Mouse (Mus musculus) MEL (cell line): Measurements from ENCODE around the gene Itgb8. TPM values are rescaled to one million over a fixed set of nuclear protein-coding genes. Genes with fewer than 3 reads are reported as not detected.

Experiments used
- DNase-seq: peaks from one replicate; pipeline ENCODE4 v3.0.0; 2011; ENCODE audit warnings: low read depth, low spot score
- H3K27ac ChIP-seq: 2 replicates; pipeline ENCODE4 v1.5.1; 2012; ENCODE audit warnings: low read depth, mild to moderate bottlenecking, control low read depth, low read length, moderate library complexity; ENCODE audit not compliant: control insufficient read depth
- H3K27me3 ChIP-seq, 2 experiments: fragments of 150-350 bp in 1 of 2; sonication (generic) in 1 of 2; 2 replicates each; pipeline ENCODE4 v1.6.1; 2012; ENCODE audit warnings: low read length in 2 of 2, mild to moderate bottlenecking in 2 of 2, improper control_type of control experiment in 1 of 2, moderate library complexity in 1 of 2; ENCODE audit not compliant: insufficient read depth in 2 of 2, control insufficient read depth in 1 of 2
- H3K36me3 ChIP-seq, 2 experiments: 2 replicates each; pipeline ENCODE4 v1.6.1; 2012 to 2014; ENCODE audit warnings: low read length in 2 of 2, improper control_type of control experiment in 1 of 2, inconsistent platforms in 1 of 2, mild to moderate bottlenecking in 1 of 2; ENCODE audit not compliant: insufficient read depth in 2 of 2, control insufficient read depth in 1 of 2
- H3K4me1 ChIP-seq, 2 experiments: fragments of 150-350 bp in 1 of 2; sonication (generic) in 1 of 2; 2 replicates each; pipeline ENCODE4 v1.6.1; 2012; ENCODE audit warnings: low read length in 2 of 2, improper control_type of control experiment in 1 of 2, mild to moderate bottlenecking in 1 of 2; ENCODE audit not compliant: insufficient read depth in 2 of 2, control insufficient read depth in 1 of 2
- H3K4me3 ChIP-seq, 2 experiments: fragments of 150-350 bp in 1 of 2; sonication (generic) in 1 of 2; 2 replicates each; pipeline ENCODE4 v1.5.1; 2012; ENCODE audit warnings: low read depth in 2 of 2, low read length in 2 of 2, mild to moderate bottlenecking in 2 of 2, moderate library complexity in 2 of 2, control low read depth in 1 of 2, improper control_type of control experiment in 1 of 2; ENCODE audit not compliant: control insufficient read depth in 1 of 2, insufficient read depth in 1 of 2
- H3K79me2 ChIP-seq: 2 replicates; pipeline ENCODE4 v1.6.1; 2012; ENCODE audit warnings: mild to moderate bottlenecking, low read length, moderate library complexity; ENCODE audit not compliant: control insufficient read depth, poor library complexity, insufficient read depth
- H3K9ac ChIP-seq: 2 replicates; pipeline ENCODE4 v1.6.1; 2012; ENCODE audit warnings: low read depth, mild to moderate bottlenecking, control low read depth, low read length, moderate library complexity; ENCODE audit not compliant: control insufficient read depth, poor library complexity, severe bottlenecking
- H3K9me3 ChIP-seq: fragments of 150-350 bp; sonication (generic); replicated peaks from 2 replicates; pipeline ENCODE4 v1.6.1; 2012; ENCODE audit warnings: mild to moderate bottlenecking, low read length, improper control_type of control experiment, moderate library complexity; ENCODE audit not compliant: insufficient read depth
- BHLHE40 ChIP-seq: IDR thresholded peaks from 2 replicates; pipeline ENCODE4 v1.6.1; 2012; ENCODE audit warnings: low read depth, mild to moderate bottlenecking, inconsistent platforms, low read length, improper control_type of control experiment, borderline replicate concordance
- CHD1 ChIP-seq: IDR thresholded peaks from 2 replicates; pipeline ENCODE4 v1.6.1; 2012; ENCODE audit warnings: low read depth, mild to moderate bottlenecking, inconsistent platforms, low read length, improper control_type of control experiment
- CHD2 ChIP-seq: IDR thresholded peaks from 2 replicates; pipeline ENCODE4 v1.6.1; 2011; ENCODE audit warnings: low read length, improper control_type of control experiment
- CTCF ChIP-seq, 3 experiments: IDR thresholded peaks in 2 of 3; conservative IDR thresholded peaks in 1 of 3; 2 replicates each; pipeline ENCODE4 v1.5.1; 2011 to 2012; ENCODE audit warnings: low read length in 3 of 3, low read depth in 2 of 3, mild to moderate bottlenecking in 2 of 3, improper control_type of control experiment in 1 of 3, inconsistent platforms in 1 of 3, mixed read lengths in 1 of 3, moderate library complexity in 1 of 3; ENCODE audit not compliant: control insufficient read depth in 1 of 3, insufficient read depth in 1 of 3, poor library complexity in 1 of 3, severe bottlenecking in 1 of 3
- E2F4 ChIP-seq: IDR thresholded peaks from 2 replicates; pipeline ENCODE4 v1.6.1; 2011; ENCODE audit warnings: low read depth, low read length, improper control_type of control experiment, borderline replicate concordance
- GATA1 ChIP-seq: IDR thresholded peaks from 2 replicates; pipeline ENCODE4 v1.6.1; 2011; ENCODE audit warnings: low read depth, low read length, improper control_type of control experiment
- KAT2A ChIP-seq: conservative IDR thresholded peaks from 2 replicates; pipeline ENCODE4 v1.6.1; 2012; ENCODE audit warnings: low read depth, low read length, improper control_type of control experiment, inconsistent platforms
- MAFK ChIP-seq: IDR thresholded peaks from 2 replicates; pipeline ENCODE4 v1.6.1; 2011; ENCODE audit warnings: low read depth, mild to moderate bottlenecking, low read length, improper control_type of control experiment, borderline replicate concordance
- MAX ChIP-seq: IDR thresholded peaks from 2 replicates; pipeline ENCODE4 v1.6.1; 2011; ENCODE audit warnings: low read length, improper control_type of control experiment
- MAZ ChIP-seq: IDR thresholded peaks from 2 replicates; pipeline ENCODE4 v1.6.1; 2012; ENCODE audit warnings: low read depth, mild to moderate bottlenecking, inconsistent platforms, low read length, improper control_type of control experiment
- MXI1 ChIP-seq: IDR thresholded peaks from 2 replicates; pipeline ENCODE4 v1.6.1; 2011; ENCODE audit warnings: mild to moderate bottlenecking, low read depth, low read length, improper control_type of control experiment
- MYB ChIP-seq: IDR thresholded peaks from 2 replicates; pipeline ENCODE4 v1.6.1; 2011; ENCODE audit warnings: mild to moderate bottlenecking, low read depth, low read length, improper control_type of control experiment
- MYC ChIP-seq: IDR thresholded peaks from 2 replicates; pipeline ENCODE4 v1.6.1; 2011; ENCODE audit warnings: low read depth, mild to moderate bottlenecking, low read length, improper control_type of control experiment, moderate library complexity
- NELFE ChIP-seq: IDR thresholded peaks from 2 replicates; pipeline ENCODE4 v1.6.1; 2011; ENCODE audit warnings: low read depth, low read length, improper control_type of control experiment
- POLR2A ChIP-seq, 2 experiments: IDR thresholded peaks; 2 replicates each; pipeline ENCODE4 v1.6.1; 2011 to 2012; ENCODE audit warnings: low read length in 2 of 2, mild to moderate bottlenecking in 2 of 2, control low read depth in 1 of 2, improper control_type of control experiment in 1 of 2, low read depth in 1 of 2, moderate library complexity in 1 of 2; ENCODE audit not compliant: control insufficient read depth in 1 of 2, insufficient read depth in 1 of 2, poor library complexity in 1 of 2
- RAD21 ChIP-seq: IDR thresholded peaks from 2 replicates; pipeline ENCODE4 v1.6.1; 2011; ENCODE audit warnings: mild to moderate bottlenecking, low read depth, low read length, improper control_type of control experiment
- RCOR1 ChIP-seq: IDR thresholded peaks from 2 replicates; pipeline ENCODE4 v1.6.1; 2012; ENCODE audit warnings: low read depth, mild to moderate bottlenecking, inconsistent platforms, low read length, improper control_type of control experiment
- SIN3A ChIP-seq: IDR thresholded peaks from 2 replicates; pipeline ENCODE4 v1.6.1; 2012; ENCODE audit warnings: low read length, improper control_type of control experiment, inconsistent platforms
- SMC3 ChIP-seq: IDR thresholded peaks from 2 replicates; pipeline ENCODE4 v1.6.1; 2011; ENCODE audit warnings: low read depth, low read length, improper control_type of control experiment
- TAL1 ChIP-seq: IDR thresholded peaks from 2 replicates; pipeline ENCODE4 v1.6.1; 2012; ENCODE audit warnings: mild to moderate bottlenecking, inconsistent platforms, low read length, moderate library complexity, mixed read lengths
- TCF12 ChIP-seq: IDR thresholded peaks from 2 replicates; pipeline ENCODE4 v1.6.1; 2014; ENCODE audit warnings: low read depth, mild to moderate bottlenecking, inconsistent platforms, low read length, improper control_type of control experiment, moderate library complexity
- UBTF ChIP-seq: IDR thresholded peaks from 2 replicates; pipeline ENCODE4 v1.6.1; 2012; ENCODE audit warnings: low read depth, mild to moderate bottlenecking, inconsistent platforms, low read length, improper control_type of control experiment, moderate library complexity, borderline replicate concordance; ENCODE audit not compliant: insufficient read depth
- USF1 ChIP-seq: IDR thresholded peaks from 2 replicates; pipeline ENCODE4 v1.6.1; 2014; ENCODE audit warnings: low read depth, mild to moderate bottlenecking, inconsistent platforms, low read length, improper control_type of control experiment, moderate library complexity
- ZC3H11A ChIP-seq: IDR thresholded peaks from 2 replicates; pipeline ENCODE4 v1.6.1; 2012; ENCODE audit warnings: low read depth, mild to moderate bottlenecking, inconsistent platforms, low read length, improper control_type of control experiment
- ZKSCAN1 ChIP-seq: IDR thresholded peaks from 2 replicates; pipeline ENCODE4 v1.6.1; 2012; ENCODE audit warnings: low read depth, mild to moderate bottlenecking, inconsistent platforms, low read length, improper control_type of control experiment, moderate library complexity
- ZMIZ1 ChIP-seq: IDR thresholded peaks from 2 replicates; pipeline ENCODE4 v1.6.1; 2012; ENCODE audit warnings: low read depth, mild to moderate bottlenecking, inconsistent platforms, low read length, improper control_type of control experiment, moderate library complexity
- ZNF384 ChIP-seq: IDR thresholded peaks from 2 replicates; pipeline ENCODE4 v1.6.1; 2012; ENCODE audit warnings: low read depth, mild to moderate bottlenecking, inconsistent platforms, low read length, improper control_type of control experiment
- polyA plus RNA-seq, 2 experiments: library from polyadenylated mRNA; stranded (reverse) in 1 of 2; unstranded in 1 of 2; fragments of >175 nt in 1 of 2; fragments of >200 nt in 1 of 2; gene quantifications; 2 replicates each; pipeline versions ENCODE4 v1.2.1 to v1.2.4; 2012; ENCODE audit warnings: low replicate concordance in 2 of 2, low read depth in 1 of 2; ENCODE audit not compliant: insufficient read length in 2 of 2, insufficient read depth in 1 of 2, missing spikeins in 1 of 2
- total RNA-seq: library from RNA; depleted of rRNA; stranded (reverse); fragments of 300-350 nt; gene quantifications from 2 replicates; pipeline ENCODE4 v1.2.3, GENCODE M21; 2012

The Itgb8 gene
- total and polyA plus RNA-seq, 3 experiments: not detected

GRCm38 (mm10) chr12:119207464-119207801 is 31.2 kb downstream of the Itgb8 start:
- no peaks in the 10 kb centered on the region for H3K4me1 ChIP-seq
- no peak overlapping the region for H3K9ac ChIP-seq
- H3K27ac ChIP-seq: no peak overlapping the region
- DNase-seq: no peak
- no peaks in the 10 kb centered on the region for H3K36me3 ChIP-seq
- no peaks in the 10 kb centered on the region for H3K9me3 ChIP-seq
- no peaks in the 10 kb centered on the region for H3K79me2 ChIP-seq
- no peak for TF ChIP-seq KAT2A
- no peak for TF ChIP-seq TCF12
- TF ChIP-seq MAFK: no peak
- no peak for TF ChIP-seq ZMIZ1
- TF ChIP-seq CHD2: no peak
- no peak for TF ChIP-seq GATA1
- TF ChIP-seq RAD21: no peak
- TF ChIP-seq E2F4: no peak
- no peak for TF ChIP-seq SMC3
- TF ChIP-seq RCOR1: no peak
- TF ChIP-seq UBTF: no peak
- TF ChIP-seq POLR2A (IDR thresholded peaks at IDR 0.05; ENCODE audit: control insufficient read depth in 1 of 2, insufficient read depth in 1 of 2, low read depth in 1 of 2, low read length in 2 of 2, poor library complexity in 1 of 2): no peak
- no peak for TF ChIP-seq MXI1
- no peak for TF ChIP-seq MAX
- TF ChIP-seq SIN3A: no peak
- no peak for TF ChIP-seq TAL1
- TF ChIP-seq CTCF (IDR thresholded peaks at IDR 0.05 in 2 of 3, conservative IDR thresholded peaks at IDR 0.05 in 1 of 3; ENCODE audit: control insufficient read depth in 1 of 3, insufficient read depth in 1 of 3, low read depth in 2 of 3, low read length in 3 of 3, poor library complexity in 1 of 3, severe bottlenecking in 1 of 3): no peak
- TF ChIP-seq ZNF384: no peak
- no peak for TF ChIP-seq ZC3H11A
- no peak for TF ChIP-seq MAZ
- no peak overlapping the region for H3K4me3 ChIP-seq
- no peaks in the 10 kb centered on the region for H3K27me3 ChIP-seq

DNA sequence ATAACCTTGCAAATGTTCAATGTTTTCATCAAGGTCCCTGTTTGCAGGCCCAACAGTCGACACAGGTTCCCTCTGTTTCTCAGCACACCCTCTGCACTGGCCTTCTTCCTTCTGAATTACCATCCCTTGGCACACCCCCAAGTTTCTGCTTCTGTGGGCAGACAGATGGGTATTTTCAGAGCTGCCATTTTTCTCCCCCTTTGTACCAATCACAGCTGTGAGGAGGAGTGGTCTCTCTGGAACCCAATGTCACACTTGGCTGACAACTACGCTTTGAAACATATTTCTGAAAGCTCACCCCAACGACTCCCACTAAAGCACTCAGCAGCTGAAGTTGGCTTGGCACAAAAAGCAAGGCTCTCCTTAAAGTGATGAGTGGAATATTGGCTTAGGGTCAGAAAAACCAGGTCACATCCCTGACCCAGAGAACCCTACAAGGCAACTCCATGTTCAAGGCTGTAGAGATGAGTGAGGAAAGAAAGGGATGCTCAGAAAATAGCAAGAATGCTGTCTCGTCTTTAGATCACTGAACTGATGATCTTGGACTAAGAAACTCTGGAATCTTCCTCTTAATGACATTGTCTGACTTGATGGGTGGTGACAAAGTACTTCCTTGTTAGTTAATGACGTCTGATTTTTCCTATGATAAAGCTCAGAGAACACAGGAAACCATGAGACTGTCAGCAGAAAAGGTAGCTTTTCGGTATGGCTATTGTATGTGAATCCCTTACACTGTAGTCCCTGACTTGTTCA is 31.7 kb downstream of the Itgb8 start:
- no peaks in the 10 kb centered on the region for H3K9me3 ChIP-seq
- H3K9ac ChIP-seq: no peak overlapping the region
- no peak for TF ChIP-seq BHLHE40
- TF ChIP-seq RAD21: no peak
- TF ChIP-seq MYB: no peak
- TF ChIP-seq POLR2A (IDR thresholded peaks at IDR 0.05; ENCODE audit: control insufficient read depth in 1 of 2, insufficient read depth in 1 of 2, low read depth in 1 of 2, low read length in 2 of 2, poor library complexity in 1 of 2): no peak
- TF ChIP-seq MAFK: no peak
- TF ChIP-seq USF1: no peak
- TF ChIP-seq CTCF (IDR thresholded peaks at IDR 0.05 in 2 of 3, conservative IDR thresholded peaks at IDR 0.05 in 1 of 3; ENCODE audit: control insufficient read depth in 1 of 3, insufficient read depth in 1 of 3, low read depth in 2 of 3, low read length in 3 of 3, poor library complexity in 1 of 3, severe bottlenecking in 1 of 3): no peak
- no peak for TF ChIP-seq NELFE
- TF ChIP-seq ZNF384: no peak
- no peak for TF ChIP-seq KAT2A
- no peak for TF ChIP-seq GATA1
- TF ChIP-seq ZKSCAN1: no peak
- TF ChIP-seq CHD1: no peak
- TF ChIP-seq MYC: no peak
- TF ChIP-seq UBTF: no peak
- TF ChIP-seq MAZ: no peak
- H3K4me1 ChIP-seq: no peaks in the 10 kb centered on the region
- DNase-seq: no peak
- H3K27me3 ChIP-seq: no peaks in the 10 kb centered on the region
- no peak overlapping the region for H3K4me3 ChIP-seq
- H3K79me2 ChIP-seq: no peaks in the 10 kb centered on the region
- H3K36me3 ChIP-seq: no peaks in the 10 kb centered on the region
- H3K27ac ChIP-seq: no peak overlapping the region
